Mouse (Mus musculus): ENCODE data around the gene Nlrp9a.

DNA sequence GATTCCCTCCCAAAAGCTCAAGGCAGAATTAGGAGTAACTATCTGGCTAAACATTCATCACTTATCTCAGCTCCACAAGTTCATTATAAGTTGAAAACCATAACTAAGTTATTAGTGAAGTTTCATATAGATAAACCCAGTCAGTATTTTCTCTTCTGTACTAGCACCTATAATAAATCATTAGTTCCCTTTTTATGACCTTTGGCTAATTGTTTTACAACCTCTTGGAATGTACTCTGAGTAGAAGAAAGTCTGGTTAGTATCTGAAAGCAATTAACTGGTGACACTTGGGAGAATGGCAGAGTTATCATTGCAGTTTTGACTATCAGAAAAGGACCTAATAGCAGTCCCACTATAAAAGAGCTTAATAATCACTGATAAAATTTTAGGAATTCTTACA lies 54.3 kb downstream of the Nlrp9a start:
- TF ChIP-seq CTCF (IDR thresholded peaks at IDR 0.05; ENCODE audit: extremely low read depth, insufficient read depth, low read length): no peak
- TF ChIP-seq POLR2A (IDR thresholded peaks at IDR 0.05; ENCODE audit: extremely low read depth, insufficient read depth, low read length): no peak
